Mouse (Mus musculus) E14TG2a.4 (cell line): ENCODE data around the gene Otx2.

ENCODE experiments used
- CTCF ChIP-seq: conservative IDR thresholded peaks from 2 replicates; pipeline ENCODE4 v1.5.1; 2014; ENCODE audit warnings: low read length
- NANOG ChIP-seq: IDR thresholded peaks from 2 replicates; pipeline ENCODE4 v1.6.1; 2014; ENCODE audit warnings: borderline replicate concordance, low read length, mixed read lengths
- POU5F1 ChIP-seq: IDR thresholded peaks from 2 replicates; pipeline ENCODE4 v1.6.1; 2014; ENCODE audit warnings: low read length, borderline replicate concordance

DNA sequence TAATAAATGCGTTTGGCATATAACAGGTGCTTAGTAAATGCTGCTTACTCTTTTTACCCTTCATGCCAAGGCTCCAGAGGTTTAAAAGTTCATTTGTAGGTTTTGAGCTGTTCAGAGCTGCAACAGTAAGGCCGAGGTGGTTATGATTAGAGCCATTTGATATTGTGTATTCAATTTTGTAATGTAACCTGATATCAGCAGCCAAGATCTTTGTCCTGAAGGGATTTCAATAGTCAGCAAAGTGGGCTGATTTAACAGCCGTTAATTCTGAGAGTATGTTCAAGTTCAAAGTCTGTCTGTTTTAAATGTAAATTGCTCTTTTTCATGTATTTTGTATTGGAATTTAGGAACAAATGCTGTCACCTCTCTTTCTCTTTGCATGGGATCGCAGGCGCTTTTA, 33.8 kb upstream of the Otx2 start:
- TF ChIP-seq CTCF (no peak), NANOG (no peak), POU5F1 (no peak)
